Mouse (Mus musculus) heart, embryonic 14.5 days (tissue): Measurements from ENCODE around the gene Pdlim1. TPM values are rescaled to one million over a fixed set of nuclear protein-coding genes. Genes with fewer than 3 reads are reported as not detected.
A peak's percentile ranks its signal among the peaks of the same experiment; 100 is the strongest.

Source experiments
- ATAC-seq: fragments of 200-750 bp; cut with Nextera tagmentation; 2 replicates; pipeline ENCODE4 v1.8.0; 2017; ENCODE audit warnings: low read depth, moderate TSS enrichment; ENCODE audit not compliant: insufficient number of reproducible peaks, insufficient read depth, low FRiP score
- H3K27ac ChIP-seq, 2 experiments: fragments of 200-500 bp in 1 of 2; fragments of 300-500 bp in 1 of 2; sonication (generic) in 1 of 2; replicated peaks in 1 of 2; 2 replicates each; pipeline ENCODE4 v1.5.1; 2012 to 2014; ENCODE audit warnings: low read depth in 2 of 2, low read length in 2 of 2, control low read depth in 1 of 2, mild to moderate bottlenecking in 1 of 2, mixed read lengths in 1 of 2; ENCODE audit not compliant: control insufficient read depth in 1 of 2, insufficient read depth in 1 of 2
- H3K27me3 ChIP-seq: fragments of 300-500 bp; sonication (generic); 2 replicates; pipeline ENCODE4 v1.6.1; 2014; ENCODE audit warnings: mild to moderate bottlenecking, low read length, control low read depth; ENCODE audit not compliant: control insufficient read depth, insufficient read depth
- H3K36me3 ChIP-seq: fragments of 300-500 bp; sonication (generic); 2 replicates; pipeline ENCODE4 v1.6.1; 2014; ENCODE audit warnings: mild to moderate bottlenecking, control low read depth, low read length, mixed read lengths; ENCODE audit not compliant: control insufficient read depth, insufficient read depth
- H3K4me1 ChIP-seq, 2 experiments: fragments of 200-500 bp in 1 of 2; fragments of 300-500 bp in 1 of 2; sonication (generic) in 1 of 2; 2 replicates each; pipeline ENCODE4 v1.6.1; 2012 to 2014; ENCODE audit warnings: low read length in 2 of 2, control low read depth in 1 of 2, mixed read lengths in 1 of 2; ENCODE audit not compliant: control insufficient read depth in 2 of 2, insufficient read depth in 2 of 2
- H3K4me2 ChIP-seq: fragments of 300-500 bp; sonication (generic); 2 replicates; pipeline ENCODE4 v1.6.1; 2014; ENCODE audit warnings: mild to moderate bottlenecking, low read length
- H3K4me3 ChIP-seq, 2 experiments: fragments of 200-500 bp in 1 of 2; fragments of 300-500 bp in 1 of 2; sonication (generic) in 1 of 2; 2 replicates each; pipeline ENCODE4 v1.5.1; 2012 to 2014; ENCODE audit warnings: low read length in 2 of 2, mild to moderate bottlenecking in 2 of 2, control low read depth in 1 of 2, low read depth in 1 of 2, moderate library complexity in 1 of 2; ENCODE audit not compliant: control insufficient read depth in 1 of 2, insufficient read depth in 1 of 2
- H3K9ac ChIP-seq: fragments of 300-500 bp; sonication (generic); 2 replicates; pipeline ENCODE4 v1.6.1; 2014; ENCODE audit warnings: mild to moderate bottlenecking, low read length
- H3K9me3 ChIP-seq: fragments of 300-500 bp; sonication (generic); 2 replicates; pipeline ENCODE4 v1.6.1; 2016; ENCODE audit warnings: low read length, control low read depth; ENCODE audit not compliant: control insufficient read depth
- WGBS: fragments of 180-500 bp; shearing (Covaris S2); extraction: QIAGEN DNeasy Blood & Tissue Kit; methylation state at CpG from one replicate; pipeline ENCODE4 v1.1.7; 2014; 5-methylcytosine and 5-hydroxymethylcytosine counted together
- polyA plus RNA-seq: library from polyadenylated mRNA; unstranded; fragments of >200 nt; fragmentation: Nextera tagmentation; extraction: Ambion mirVana; gene quantifications from 2 replicates; pipeline ENCODE4 v1.2.1, GENCODE M21; 2014

Pdlim1 gene
- polyA plus RNA-seq, 1 experiment from 2014 or later, result 278 TPM

DNA sequence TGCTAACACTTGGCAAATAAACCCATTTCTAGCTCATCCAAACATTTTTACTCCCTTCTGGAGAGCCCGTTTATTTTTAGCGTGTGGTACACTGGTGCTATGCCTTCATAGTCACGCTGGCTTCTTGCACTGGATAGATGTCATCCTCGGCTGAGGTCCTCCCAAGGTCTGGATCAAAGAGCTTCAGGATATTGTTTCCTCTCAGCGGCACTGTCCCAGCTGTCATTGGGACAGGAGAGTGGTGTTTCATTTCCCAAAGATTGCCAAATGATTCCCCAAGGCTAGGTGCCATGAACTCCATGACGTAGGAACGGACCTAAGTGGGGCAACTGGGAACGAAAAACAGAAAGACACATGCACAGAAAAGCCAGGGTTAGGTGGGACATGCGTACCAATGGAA is 16.8 kb upstream of the Pdlim1 start:
- ATAC-seq, result no peak
- no peaks in the 10 kb centered on the region for H3K27me3 ChIP-seq
- no peaks in the 10 kb centered on the region for H3K9me3 ChIP-seq
- H3K9ac ChIP-seq, result no peak overlapping the region
- H3K36me3 ChIP-seq, result peaks cover 6% of the 10 kb centered on the region; the same call in 1 of the 2 replicates
- WGBS, result 74% methylated on average over 9 of the region's 9 CpGs
- no peak overlapping the region for H3K27ac ChIP-seq
- H3K4me2 ChIP-seq, result no peak overlapping the region
- no peak overlapping the region for H3K4me3 ChIP-seq
- H3K4me1 ChIP-seq, result peaks cover 4 to 13% of the 10 kb centered on the region in 2 experiments

GRCm38 (mm10) chr19:40284704-40285103 is 13.1 kb upstream of the Pdlim1 start:
- Histone ChIP-seq H3K27ac (no peak overlapping the region), H3K27me3 (no peaks in the 10 kb centered on the region), H3K4me3 (no peak overlapping the region), H3K9me3 (0 out of 2 replicates have a peak, but pooled peaks cover 8% of the 10 kb centered on the region), H3K4me2 (no peak overlapping the region), H3K4me1 (peaks cover 4 to 13% of the 10 kb centered on the region in 2 experiments), H3K9ac (no peak overlapping the region), H3K36me3 (no peaks in the 10 kb centered on the region)
- ATAC-seq, result no peak
- 81% methylated on average over 2 of the region's 2 CpGs for WGBS

GRCm38 (mm10) chr19:40283415-40283814 is 11.8 kb upstream of the Pdlim1 start:
- no peak overlapping the region for H3K4me2 ChIP-seq
- ATAC-seq, result no peak
- H3K4me3 ChIP-seq, result no peak overlapping the region
- 0 out of 2 replicates have a peak, but pooled peaks cover 8% of the 10 kb centered on the region for H3K9me3 ChIP-seq
- H3K27ac ChIP-seq, result no peak overlapping the region
- WGBS, result 56% methylated on average over 2 of the region's 2 CpGs
- no peaks in the 10 kb centered on the region for H3K36me3 ChIP-seq
- H3K9ac ChIP-seq, result no peak overlapping the region
- no peaks in the 10 kb centered on the region for H3K27me3 ChIP-seq
- H3K4me1 ChIP-seq, result peaks cover 4 to 14% of the 10 kb centered on the region in 2 experiments

- H3K36me3 ChIP-seq, result no peaks in the 10 kb centered on the region
- peak overlapping the region; percentile 78 to 80 for H3K27ac ChIP-seq
- H3K4me1 ChIP-seq, result peaks cover 8 to 10% of the 10 kb centered on the region in 2 experiments
- peak overlapping the region; percentile 32; the same call in 1 of the 2 replicates for H3K4me2 ChIP-seq
- WGBS, result 15% methylated on average over 8 of the region's 8 CpGs
- ATAC-seq, result peak; percentile 78
- H3K4me3 ChIP-seq, result no peak overlapping the region
- H3K9me3 ChIP-seq, result 0 out of 2 replicates have a peak, but pooled peaks cover 8% of the 10 kb centered on the region
- H3K27me3 ChIP-seq, result no peaks in the 10 kb centered on the region
- peak overlapping the region; percentile 44; the same call in 1 of the 2 replicates for H3K9ac ChIP-seq
Observed at GRCm38 (mm10) chr19:40278372-40279023, 6.9 kb upstream of the Pdlim1 start.

GRCm38 (mm10) chr19:40277494-40277893 is 5.9 kb upstream of the Pdlim1 start:
- Histone ChIP-seq H3K36me3 (no peaks in the 10 kb centered on the region), H3K4me3 (no peak overlapping the region), H3K4me2 (no peak overlapping the region), H3K27me3 (no peaks in the 10 kb centered on the region), H3K9me3 (0 out of 2 replicates have a peak, but pooled peaks cover 8% of the 10 kb centered on the region), H3K9ac (no peak overlapping the region), H3K4me1 (peaks cover 8 to 10% of the 10 kb centered on the region in 2 experiments), H3K27ac (no peak overlapping the region)
- whole genome bisulfite sequencing, result 94% methylated on average over 8 of the region's 8 CpGs
- no peak for ATAC-seq

DNA sequence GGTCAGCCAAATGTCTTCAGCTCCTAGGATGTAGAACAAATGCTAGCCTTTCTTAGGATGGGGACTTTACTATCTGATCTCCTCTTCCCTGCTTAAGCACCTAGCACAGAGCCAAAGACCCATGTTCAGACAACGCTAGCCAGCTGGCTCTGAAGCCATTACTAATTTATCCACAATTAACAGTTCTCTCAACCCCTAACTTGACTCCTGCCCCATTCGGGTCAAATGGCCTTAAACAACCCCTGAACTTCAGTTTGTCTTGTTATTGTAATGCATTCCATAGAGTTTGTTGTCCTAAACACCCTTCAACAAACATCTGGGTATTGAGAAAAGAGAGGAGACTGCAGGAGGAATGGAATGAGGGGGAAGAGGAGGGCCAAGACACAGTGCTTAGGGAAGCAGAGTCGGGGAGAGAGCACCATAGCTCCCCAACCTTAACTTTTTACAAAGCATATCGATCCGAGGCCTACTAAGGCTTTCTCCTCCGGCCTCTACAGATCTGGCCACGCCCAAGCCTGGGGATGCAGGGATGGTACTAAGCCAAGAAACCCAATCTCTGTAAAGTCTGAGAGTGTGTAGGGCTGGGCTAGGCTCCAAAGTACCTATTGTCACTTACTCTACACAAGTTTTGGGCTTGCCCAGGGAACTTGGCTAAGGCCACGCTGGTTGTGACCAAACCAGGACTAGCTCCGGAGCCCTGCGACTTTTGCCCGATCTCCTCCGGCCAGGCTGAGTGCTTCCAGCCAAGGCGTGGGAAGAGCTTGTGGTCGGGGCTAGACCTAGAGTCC is 4.0 kb upstream of the Pdlim1 start:
- Histone ChIP-seq H3K27me3 (no peaks in the 10 kb centered on the region), H3K36me3 (no peaks in the 10 kb centered on the region), H3K9me3 (no peaks in the 10 kb centered on the region), H3K27ac (no peak overlapping the region), H3K4me1 (peaks cover 8 to 15% of the 10 kb centered on the region in 2 experiments), H3K4me3 (no peak overlapping the region), H3K9ac (no peak overlapping the region), H3K4me2 (no peak overlapping the region)
- ATAC-seq, result no peak
- 87% methylated on average over 14 of the region's 14 CpGs for WGBS

GRCm38 (mm10) chr19:40272674-40273073 is 1.0 kb upstream of the Pdlim1 start:
- H3K9me3 ChIP-seq, result no peaks in the 10 kb centered on the region
- WGBS, result 60% methylated on average over 13 of the region's 13 CpGs
- no peak overlapping the region for H3K4me2 ChIP-seq
- no peaks in the 10 kb centered on the region for H3K36me3 ChIP-seq
- H3K4me3 ChIP-seq, result no peak overlapping the region
- H3K4me1 ChIP-seq, result peaks cover 6 to 23% of the 10 kb centered on the region in 2 experiments
- ATAC-seq, result no peak
- no peak overlapping the region for H3K27ac ChIP-seq
- H3K9ac ChIP-seq, result no peak overlapping the region
- H3K27me3 ChIP-seq, result no peaks in the 10 kb centered on the region
